Mouse (Mus musculus): ENCODE data around the gene Ispd. TPM values are rescaled to one million over a fixed set of nuclear protein-coding genes. Genes with fewer than 3 reads are reported as not detected.

Gene Ispd
- total RNA-seq, 2 experiments from 2014 or later, result 6.7 to 7.0 TPM

- intact Hi-C loops (cut with DNase I), result no loop called here
- no peak for DNase-seq
Observed at GRCm38 (mm10) chr12:36456002-36456401, 74.8 kb downstream of the Ispd start.

GRCm38 (mm10) chr12:36457726-36458125 is 76.5 kb downstream of the Ispd start:
- intact Hi-C loops (cut with DNase I), result no loop called here
- no peak for DNase-seq

GRCm38 (mm10) chr12:36468325-36469044 is 87.2 kb downstream of the Ispd start:
- DNase-seq, result no peak
- intact Hi-C loops (cut with DNase I), result no loop called here

GRCm38 (mm10) chr12:36471411-36471810 is 90.2 kb downstream of the Ispd start:
- intact Hi-C loops (cut with DNase I), result no loop called here
- DNase-seq, result no peak

GRCm38 (mm10) chr12:36474171-36474570 is 92.9 kb downstream of the Ispd start:
- DNase-seq, result no peak
- intact Hi-C loops (cut with DNase I), result no loop called here

- no peak for DNase-seq
- intact Hi-C loops (cut with DNase I), result no loop called here
Observed at GRCm38 (mm10) chr12:36475269-36475668, 94.0 kb downstream of the Ispd start.

GRCm38 (mm10) chr12:36476476-36476875 is 95.2 kb downstream of the Ispd start:
- no peak for DNase-seq
- intact Hi-C loops (cut with DNase I), result no loop called here

GRCm38 (mm10) chr12:36477501-36477900 is 96.3 kb downstream of the Ispd start:
- intact Hi-C loops (cut with DNase I), result no loop called here
- DNase-seq, result no peak

- intact Hi-C loops (cut with DNase I), result no loop called here
- DNase-seq, result no peak
Observed at GRCm38 (mm10) chr12:36477926-36478325, 96.7 kb downstream of the Ispd start.

- no peak for DNase-seq
- intact Hi-C loops (cut with DNase I), result no loop called here
Observed at GRCm38 (mm10) chr12:36481742-36482141, 100.5 kb downstream of the Ispd start.

GRCm38 (mm10) chr12:36483346-36483745 is 102.1 kb downstream of the Ispd start:
- DNase-seq, result no peak
- intact Hi-C loops (cut with DNase I), result no loop called here

- no peak for DNase-seq
Observed at GRCm38 (mm10) chr12:36497565-36497964, 116.3 kb downstream of the Ispd start.

GRCm38 (mm10) chr12:36507111-36507903 is 126.1 kb downstream of the Ispd start:
- intact Hi-C loops (cut with DNase I), result no loop called here
- DNase-seq, result no peak

More at GRCm38 (mm10) chr12:36497565-36497964, 116.3 kb downstream of the Ispd start:
- intact Hi-C loops (cut with DNase I), result no loop called here

GRCm38 (mm10) chr12:36509954-36510642 is 128.8 kb downstream of the Ispd start:
- intact Hi-C loops (cut with DNase I), result no loop called here
- DNase-seq, result no peak

- no peak for DNase-seq
- intact Hi-C loops (cut with DNase I), result no loop called here
Observed at GRCm38 (mm10) chr12:36521774-36522173, 140.5 kb downstream of the Ispd start.

GRCm38 (mm10) chr12:36523515-36523914 is 142.3 kb downstream of the Ispd start:
- no peak for DNase-seq
- intact Hi-C loops (cut with DNase I), result no loop called here

- no peak for DNase-seq
- intact Hi-C loops (cut with DNase I), result no loop called here
Observed at GRCm38 (mm10) chr12:36530920-36531319, 149.7 kb downstream of the Ispd start.

- intact Hi-C loops (cut with DNase I), result no loop called here
- no peak for DNase-seq
Observed at GRCm38 (mm10) chr12:36531421-36532072, 150.3 kb downstream of the Ispd start.

GRCm38 (mm10) chr12:36532525-36532924 is 151.3 kb downstream of the Ispd start:
- DNase-seq, result no peak
- intact Hi-C loops (cut with DNase I), result no loop called here

GRCm38 (mm10) chr12:36533160-36533900 is 152.1 kb downstream of the Ispd start:
- no peak for DNase-seq
- intact Hi-C loops (cut with DNase I), result no loop called here
